Comparison of ENCODE assay signal across 8 mouse cellular contexts in the genomic region with DNA sequence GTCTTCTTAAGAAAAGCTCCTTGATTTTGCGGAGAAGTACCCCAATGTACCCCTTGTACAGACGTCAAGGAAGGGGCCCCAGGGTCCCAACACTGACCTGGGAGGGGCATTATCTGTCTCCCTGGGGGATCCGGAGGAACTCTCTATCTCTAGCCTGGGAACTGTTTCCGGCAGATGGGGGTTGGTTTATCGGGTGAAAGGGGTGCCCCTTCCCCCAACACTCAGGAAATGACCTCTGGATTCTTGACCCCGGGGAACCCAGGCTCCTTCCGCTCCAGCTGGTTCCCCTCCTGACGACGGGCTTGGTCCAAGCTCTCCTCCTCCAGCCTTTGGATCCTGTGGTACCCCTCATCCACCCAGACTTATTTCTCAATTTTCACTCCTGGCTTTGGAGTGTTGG. TPM values are rescaled to one million over a fixed set of nuclear protein-coding genes. Genes with fewer than 3 reads are reported as not detected.
DNase-seq lines count a peak whose midpoint lies in the region; ATAC-seq and TF ChIP-seq lines count a peak whose summit lies in the region.

No protein-coding gene starts in this region.

- H3K9me3 ChIP-seq in limb, embryonic 14.5 days (ENCODE audit: control insufficient read depth, low read length): no peaks in the 10 kb centered on the region
- H3K9me3 ChIP-seq in midbrain, embryonic 16.5 days (replicated peaks; ENCODE audit: control insufficient read depth, low read length, poor library complexity, severe bottlenecking): no peaks in the 10 kb centered on the region

- TF ChIP-seq CTCF in spleen, adult 2 months (IDR thresholded peaks at IDR 0.05; ENCODE audit: extremely low read depth, insufficient read depth, insufficient read length, insufficient replicate concordance): no peak

- WGBS in spleen, adult 2 months: 5% methylated on average over 9 of the region's 9 CpGs
- 9% methylated on average over 9 of the region's 9 CpGs for WGBS in limb, embryonic 14.5 days
- WGBS in midbrain, embryonic 16.5 days: 21% methylated on average over 9 of the region's 9 CpGs

- peak overlapping the region; percentile 83 for H3K4me3 ChIP-seq in spleen, adult 2 months (ENCODE audit: extremely low read depth, insufficient read depth, insufficient read length)
- H3K4me3 ChIP-seq in limb, embryonic 14.5 days (replicated peaks; ENCODE audit: low read length): peak overlapping the region; percentile 32
- H3K4me3 ChIP-seq in midbrain, embryonic 16.5 days (ENCODE audit: low read depth, low read length): peak overlapping the region; percentile 65

- DNase-seq in spleen, adult 2 months (ENCODE audit: low read depth in 1 of 2, low spot score in 2 of 2): no peak
- DNase-seq in spleen, postnatal 14 days (ENCODE audit: low spot score in 2 of 2): no peak
- DNase-seq in heart, postnatal 4 days: peak; percentile 53
- DNase-seq in limb, embryonic 14.5 days (ENCODE audit: low spot score): no peak
- no peak for DNase-seq in adipocyte (ENCODE audit: low spot score)
- DNase-seq in spleen, postnatal 4 days (ENCODE audit: low spot score in 2 of 2): no peak
- no peak for DNase-seq in spleen, postnatal 10 days (ENCODE audit: low spot score in 2 of 2)

- H3K27me3 ChIP-seq in spleen, adult 2 months (ENCODE audit: control insufficient read depth, insufficient read depth, low read length): no peaks in the 10 kb centered on the region
- H3K27me3 ChIP-seq in limb, embryonic 14.5 days (ENCODE audit: control insufficient read depth, insufficient read depth, low read length): peaks cover 35% of the 10 kb centered on the region
- H3K27me3 ChIP-seq in midbrain, embryonic 16.5 days (ENCODE audit: control insufficient read depth, insufficient read depth, low read depth, low read length): peaks cover 2% of the 10 kb centered on the region; the same call in 1 of the 2 replicates

- peak overlapping the region; percentile 46 for H3K4me2 ChIP-seq in limb, embryonic 14.5 days (replicated peaks; ENCODE audit: low read depth, low read length, severe bottlenecking)
- peak overlapping the region; percentile 97 for H3K4me2 ChIP-seq in midbrain, embryonic 16.5 days (ENCODE audit: low read length)

- H3K36me3 ChIP-seq in spleen, adult 2 months (ENCODE audit: control insufficient read depth, insufficient read depth, low read length): peaks cover 29% of the 10 kb centered on the region
- no peaks in the 10 kb centered on the region for H3K36me3 ChIP-seq in limb, embryonic 14.5 days (ENCODE audit: control insufficient read depth, insufficient read depth, low read length)
- H3K36me3 ChIP-seq in midbrain, embryonic 16.5 days (ENCODE audit: control insufficient read depth, insufficient read depth, low read length): no peaks in the 10 kb centered on the region

- peak overlapping the region; percentile 62 for H3K27ac ChIP-seq in spleen, adult 2 months (ENCODE audit: insufficient read depth, low read length)
- H3K27ac ChIP-seq in limb, embryonic 14.5 days (replicated peaks; ENCODE audit: low read depth, low read length): no peak overlapping the region
- H3K27ac ChIP-seq in midbrain, embryonic 16.5 days (ENCODE audit: low read length): no peak overlapping the region

- ATAC-seq in limb, embryonic 14.5 days (ENCODE audit: low FRiP score, low read depth): no peak
- no peak for ATAC-seq in midbrain, embryonic 16.5 days

- H3K4me1 ChIP-seq in spleen, adult 2 months (ENCODE audit: control insufficient read depth, insufficient read depth, insufficient read length): peaks cover 15% of the 10 kb centered on the region; the same call in 1 of the 2 replicates
- H3K4me1 ChIP-seq in limb, embryonic 14.5 days (ENCODE audit: control insufficient read depth, insufficient read depth, low read length): peaks cover 18% of the 10 kb centered on the region
- peaks cover 34% of the 10 kb centered on the region for H3K4me1 ChIP-seq in midbrain, embryonic 16.5 days (ENCODE audit: control insufficient read depth, insufficient read depth, low read length)

- TF ChIP-seq POLR2A in spleen, adult 2 months (IDR thresholded peaks at IDR 0.05; ENCODE audit: low read depth, low read length): no peak
- TF ChIP-seq POLR2A in limb, embryonic 14.5 days (IDR thresholded peaks at IDR 0.05; ENCODE audit: borderline replicate concordance, extremely low read depth, insufficient read depth, insufficient read length): no peak

- H3K9ac ChIP-seq in limb, embryonic 14.5 days (ENCODE audit: low read depth, low read length, severe bottlenecking): peak overlapping the region; percentile 22; the same call in 1 of the 2 replicates
- H3K9ac ChIP-seq in midbrain, embryonic 16.5 days (ENCODE audit: low read depth, low read length): peak overlapping the region; percentile 83

RNA-seq across cellular contexts. Expression of a gene that starts 2.8 kb away (rescaled TPM):
- polyA plus RNA-seq in spleen, adult 2 months (2012; rRNA removed): 681 and 703 TPM in 2 replicates
- 10 to 100 TPM; 42.6 to 45.1 TPM for total RNA-seq in heart, postnatal 4 days (2021)
- polyA plus RNA-seq in limb, embryonic 14.5 days (2012; rRNA removed): 27.6 and 38.0 TPM in 2 replicates
- 23.4 and 27.5 TPM in 2 replicates for polyA plus RNA-seq in limb, embryonic 14.5 days (2014; fragmentation: Nextera tagmentation; extraction: Ambion mirVana)
- polyA plus RNA-seq in midbrain, embryonic 16.5 days (2015; fragmentation: Nextera tagmentation; extraction: Ambion mirVana): 91.4 and 139 TPM in 2 replicates

RNA-seq across cellular contexts. Expression of a gene that starts 16.6 kb away (rescaled TPM):
- 2.2 and 2.9 TPM in 2 replicates for polyA plus RNA-seq in spleen, adult 2 months (2012; rRNA removed)
- total RNA-seq in heart, postnatal 4 days (2021): 1 to 10 TPM; 3.5 to 3.7 TPM
- 3.6 and 6.1 TPM in 2 replicates for polyA plus RNA-seq in limb, embryonic 14.5 days (2012; rRNA removed)
- 1.3 and 2.6 TPM in 2 replicates for polyA plus RNA-seq in limb, embryonic 14.5 days (2014; fragmentation: Nextera tagmentation; extraction: Ambion mirVana)
- 30.4 and 37.5 TPM in 2 replicates for polyA plus RNA-seq in midbrain, embryonic 16.5 days (2015; fragmentation: Nextera tagmentation; extraction: Ambion mirVana)

RNA-seq across cellular contexts. Expression of a gene that starts 17.8 kb away (rescaled TPM):
- polyA plus RNA-seq in spleen, adult 2 months (2012; rRNA removed): 7.3 and 8.1 TPM in 2 replicates
- 100 to 1,000 TPM; 455 to 466 TPM for total RNA-seq in heart, postnatal 4 days (2021)
- 20.5 and 23.9 TPM in 2 replicates for polyA plus RNA-seq in limb, embryonic 14.5 days (2012; rRNA removed)
- 17.3 and 22.8 TPM in 2 replicates for polyA plus RNA-seq in limb, embryonic 14.5 days (2014; fragmentation: Nextera tagmentation; extraction: Ambion mirVana)
- polyA plus RNA-seq in midbrain, embryonic 16.5 days (2015; fragmentation: Nextera tagmentation; extraction: Ambion mirVana): 7.3 and 7.5 TPM in 2 replicates

RNA-seq across cellular contexts. Expression of a gene that starts 38.5 kb away (rescaled TPM):
- 177 and 239 TPM in 2 replicates for polyA plus RNA-seq in spleen, adult 2 months (2012; rRNA removed)
- 100 to 1,000 TPM; 181 to 188 TPM for total RNA-seq in heart, postnatal 4 days (2021)
- 252 and 276 TPM in 2 replicates for polyA plus RNA-seq in limb, embryonic 14.5 days (2012; rRNA removed)
- polyA plus RNA-seq in limb, embryonic 14.5 days (2014; fragmentation: Nextera tagmentation; extraction: Ambion mirVana): 149 and 159 TPM in 2 replicates
- polyA plus RNA-seq in midbrain, embryonic 16.5 days (2015; fragmentation: Nextera tagmentation; extraction: Ambion mirVana): 95.9 and 99.5 TPM in 2 replicates

Comparison
In these comparisons a context has a peak if more than half of its experiments do, and no peak if none do; other contexts are left out.
1. H3K4me3 ChIP-seq: peak in every context shown above with its lines; median percentile 83 in spleen, adult 2 months; 65 in midbrain, embryonic 16.5 days; 32 in limb, embryonic 14.5 days.